Mouse (Mus musculus) spleen, adult 18-20 months (tissue): Measurements from ENCODE around the gene Ncaph2.

ENCODE experiments used
- DNase-seq, 2 experiments: peaks; one replicate each; pipeline ENCODE4 v3.0.0; 2022; ENCODE audit warnings: mixed read lengths in 2 of 2

Gene Ncaph2

GRCm38 (mm10) chr15:89355241-89356187, at the start of gene Ncaph2, which contains the start of gene Lmf2:
Gene Ncaph2 (plus strand): TSS chr15:89355719.
Gene Lmf2 (minus strand): TSS chr15:89355659.
- DNase-seq, result peak; percentile 90 to 95

- no peak for DNase-seq
Observed at GRCm38 (mm10) chr15:89305966-89306365, 49.6 kb upstream of the Ncaph2 start.

- DNase-seq, result no peak
Observed at GRCm38 (mm10) chr15:89307461-89307860, 48.1 kb upstream of the Ncaph2 start.

- DNase-seq, result no peak
Observed at GRCm38 (mm10) chr15:89308406-89309139, 46.9 kb upstream of the Ncaph2 start.

GRCm38 (mm10) chr15:89309962-89310498, 45.5 kb upstream of the Ncaph2 start:
- peak; percentile 43 to 49 for DNase-seq

- DNase-seq, result no peak
Observed at GRCm38 (mm10) chr15:89313359-89313758, 42.2 kb upstream of the Ncaph2 start.

- DNase-seq, result no peak
Observed at GRCm38 (mm10) chr15:89314107-89314506, 41.4 kb upstream of the Ncaph2 start.

- DNase-seq, result no peak
Observed at GRCm38 (mm10) chr15:89314511-89315189, 40.9 kb upstream of the Ncaph2 start.

- peak; percentile 96 to 98 for DNase-seq
Observed at GRCm38 (mm10) chr15:89315190-89315731, 40.3 kb upstream of the Ncaph2 start, which contains the start of gene Sbf1. Gene Sbf1 (minus strand): TSS chr15:89315311.

GRCm38 (mm10) chr15:89316146-89316545, 39.4 kb upstream of the Ncaph2 start:
- DNase-seq, result peak in 1 of 2 experiments; percentile 52

- no peak for DNase-seq
Observed at GRCm38 (mm10) chr15:89321264-89321663, 34.3 kb upstream of the Ncaph2 start.

- no peak for DNase-seq
Observed at GRCm38 (mm10) chr15:89322670-89323522, 32.6 kb upstream of the Ncaph2 start, which contains the start of gene Adm2. Gene Adm2 (plus strand): TSS chr15:89322720.

- DNase-seq, result no peak
Observed at GRCm38 (mm10) chr15:89323656-89324055, 31.9 kb upstream of the Ncaph2 start.

- no peak for DNase-seq
Observed at GRCm38 (mm10) chr15:89326441-89326840, 29.1 kb upstream of the Ncaph2 start.

GRCm38 (mm10) chr15:89334271-89334670, 21.2 kb upstream of the Ncaph2 start, which contains the start of gene Miox:
Gene Miox (plus strand): TSS chr15:89334398.
- no peak for DNase-seq

- DNase-seq, result no peak
Observed at GRCm38 (mm10) chr15:89334774-89335537, 20.6 kb upstream of the Ncaph2 start.

- no peak for DNase-seq
Observed at GRCm38 (mm10) chr15:89336422-89336821, 19.1 kb upstream of the Ncaph2 start.

- DNase-seq, result no peak
Observed at GRCm38 (mm10) chr15:89339696-89340095, 15.8 kb upstream of the Ncaph2 start.

- DNase-seq, result no peak
Observed at GRCm38 (mm10) chr15:89340136-89340535, 15.4 kb upstream of the Ncaph2 start.

- no peak for DNase-seq
Observed at GRCm38 (mm10) chr15:89341678-89342077, 13.8 kb upstream of the Ncaph2 start.
